Mouse (Mus musculus) spleen, postnatal 36 days (tissue): ENCODE results near the gene Rab4a.

Source experiments
- DNase-seq, 2 experiments: peaks; one replicate each; pipeline ENCODE4 v3.0.0; 2022; ENCODE audit warnings: low spot score in 2 of 2, mixed read lengths in 1 of 2

Gene Rab4a

GRCm38 (mm10) chr8:123847546-123847945 lies 41.8 kb downstream of the Rab4a start:
- DNase-seq, result no peak

GRCm38 (mm10) chr8:123849352-123849751 lies 43.6 kb downstream of the Rab4a start:
- no peak for DNase-seq

GRCm38 (mm10) chr8:123851590-123851989 lies 45.8 kb downstream of the Rab4a start:
- DNase-seq, result no peak

GRCm38 (mm10) chr8:123854252-123854651 lies 48.5 kb downstream of the Rab4a start:
- no peak for DNase-seq

- DNase-seq, result no peak
These were observed 49.1 kb downstream of the Rab4a start for GRCm38 (mm10) chr8:123854733-123855475.

GRCm38 (mm10) chr8:123857361-123857760 lies 51.6 kb downstream of the Rab4a start:
- no peak for DNase-seq

GRCm38 (mm10) chr8:123858574-123858940 lies 52.8 kb downstream of the Rab4a start:
- no peak for DNase-seq

- DNase-seq, result peak; percentile 91 to 92
These were observed 53.3 kb downstream of the Rab4a start for GRCm38 (mm10) chr8:123858941-123859647.

- DNase-seq, result peak; percentile 27 to 41
These were observed 54.0 kb downstream of the Rab4a start, which contains the start of gene Ccsap for GRCm38 (mm10) chr8:123859648-123860259. TSS of gene Ccsap (minus strand) at chr8:123860209.

GRCm38 (mm10) chr8:123860386-123860785 lies 54.6 kb downstream of the Rab4a start:
- no peak for DNase-seq

- no peak for DNase-seq
These were observed 60.0 kb downstream of the Rab4a start for GRCm38 (mm10) chr8:123865786-123866185.

GRCm38 (mm10) chr8:123866971-123867370 lies 61.2 kb downstream of the Rab4a start:
- no peak for DNase-seq

- no peak for DNase-seq
These were observed 66.3 kb downstream of the Rab4a start for GRCm38 (mm10) chr8:123872048-123872447.

GRCm38 (mm10) chr8:123873364-123873763 lies 67.6 kb downstream of the Rab4a start:
- DNase-seq, result no peak

GRCm38 (mm10) chr8:123874324-123874723 lies 68.5 kb downstream of the Rab4a start:
- no peak for DNase-seq

GRCm38 (mm10) chr8:123877865-123878264 lies 72.1 kb downstream of the Rab4a start:
- no peak for DNase-seq

GRCm38 (mm10) chr8:123880271-123880670 lies 74.5 kb downstream of the Rab4a start:
- no peak for DNase-seq

GRCm38 (mm10) chr8:123880821-123881350 lies 75.1 kb downstream of the Rab4a start:
- DNase-seq, result no peak

GRCm38 (mm10) chr8:123882412-123882811 lies 76.6 kb downstream of the Rab4a start:
- DNase-seq, result no peak

GRCm38 (mm10) chr8:123883094-123883493 lies 77.3 kb downstream of the Rab4a start:
- no peak for DNase-seq
